Mouse (Mus musculus): ENCODE results near the gene Fam219b.

The Fam219b gene

DNA sequence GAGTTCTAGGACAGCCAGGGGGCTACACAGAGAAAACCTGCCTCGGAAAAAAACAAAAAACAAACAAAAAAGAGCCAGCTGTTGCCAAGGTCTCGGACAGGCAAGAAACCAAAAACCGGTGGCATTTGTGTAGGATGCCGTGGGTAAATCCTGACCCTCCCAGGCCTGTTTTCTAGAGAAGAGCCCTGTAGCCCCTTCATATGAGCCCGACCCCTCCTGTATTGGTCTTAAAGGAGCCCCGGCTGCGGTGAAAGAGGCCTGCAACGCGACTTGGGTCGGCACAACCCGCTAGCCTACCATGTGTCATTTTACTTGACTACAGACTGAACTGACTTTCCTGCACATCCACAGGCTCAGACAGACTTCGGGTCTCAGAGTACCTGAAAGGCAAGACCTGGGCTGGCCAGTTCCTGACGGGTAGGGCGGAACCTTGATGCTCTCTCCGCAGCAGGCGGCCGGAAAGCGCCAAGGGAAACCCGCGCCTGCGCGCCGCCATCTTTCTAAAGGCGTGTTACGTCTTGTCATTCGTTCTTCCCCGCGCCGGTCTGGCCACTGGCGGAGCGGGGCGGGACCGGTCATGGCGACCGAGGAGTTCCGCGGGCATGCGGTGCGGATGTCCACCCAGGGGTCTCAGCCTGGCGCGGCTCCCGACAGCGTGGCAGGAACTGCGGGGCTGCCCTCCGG is at the start of gene Fam219b:
TSS of gene Fam219b (plus strand) at position 485 of the 684 bp plus-strand sequence.
- DNase-seq: peak; percentile 84 to 86

DNA sequence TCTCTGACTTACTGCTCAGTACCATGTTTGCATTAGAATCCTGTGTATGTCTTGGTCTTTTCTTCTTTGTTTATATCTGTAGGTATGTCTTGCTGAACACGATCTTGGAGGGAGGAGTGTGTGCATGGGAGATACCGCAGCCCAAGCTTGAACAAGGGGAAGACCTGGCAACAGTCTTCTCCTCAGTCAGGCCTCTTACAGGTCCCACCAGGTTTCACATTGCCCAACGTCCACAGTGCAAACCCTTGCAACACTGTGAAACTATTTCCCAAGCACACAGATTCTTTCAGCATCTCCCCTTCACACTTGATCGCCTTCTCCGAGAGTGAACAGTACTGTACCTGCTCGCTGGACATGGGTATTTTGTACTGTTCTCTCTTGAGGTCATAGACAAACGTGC is 49.5 kb upstream of the Fam219b start:
- DNase-seq: no peak

DNA sequence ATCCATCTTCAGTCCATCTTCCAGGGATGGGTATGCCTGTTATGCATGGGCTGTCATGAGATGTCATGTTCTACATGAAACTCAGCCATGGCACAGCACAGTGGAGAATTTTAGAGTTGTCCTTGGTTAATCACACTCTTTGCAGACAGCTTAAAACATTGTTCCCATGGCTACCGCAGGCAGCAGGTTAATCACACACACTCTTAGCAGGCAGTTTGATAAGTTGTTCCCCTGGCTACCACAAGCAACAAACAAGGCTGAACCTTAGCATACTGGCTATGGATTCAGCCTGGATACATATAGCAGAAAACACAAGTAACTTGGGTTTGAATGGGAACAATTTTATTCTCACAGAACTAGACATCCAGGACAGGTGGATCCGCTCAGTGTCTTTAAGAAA is 43.8 kb upstream of the Fam219b start:
- no peak for DNase-seq

DNA sequence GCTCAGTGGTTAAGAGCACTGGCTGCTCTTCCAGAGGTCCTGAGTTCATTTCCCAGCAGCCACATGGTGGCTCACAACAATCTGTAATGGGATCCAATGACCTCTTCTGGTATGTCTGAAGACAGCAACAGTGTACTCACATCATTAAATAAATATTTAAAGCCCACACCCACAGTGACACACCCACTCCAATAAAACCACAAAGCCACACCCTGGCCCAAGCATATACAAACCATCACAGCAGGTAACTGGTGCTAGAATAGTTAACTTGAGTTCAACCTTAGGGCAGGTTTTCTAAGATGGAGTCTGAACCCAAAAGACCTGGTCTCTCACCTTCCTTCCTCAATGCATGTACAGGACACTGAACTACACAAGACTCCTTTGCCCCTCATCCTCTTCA is 42.4 kb upstream of the Fam219b start:
- no peak for DNase-seq

DNA sequence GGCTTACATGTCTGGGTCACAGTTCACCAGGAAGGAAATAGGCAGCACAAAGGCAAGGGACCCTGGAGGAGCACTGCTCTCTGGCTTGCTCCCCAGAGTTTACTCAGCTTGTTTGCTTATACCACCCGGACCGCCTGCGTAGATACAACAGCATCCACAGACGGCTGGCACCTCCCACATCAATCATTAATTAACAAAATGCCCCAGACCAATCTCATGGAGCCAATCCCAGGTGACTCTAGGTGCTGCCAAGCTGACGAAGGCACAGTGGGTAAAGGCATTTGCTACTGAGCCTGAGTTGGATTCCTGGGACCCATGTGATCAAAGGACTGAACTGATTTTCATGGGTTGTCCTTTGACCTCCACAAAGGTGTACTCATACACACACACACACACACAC is 40.1 kb upstream of the Fam219b start:
- no peak for DNase-seq

DNA sequence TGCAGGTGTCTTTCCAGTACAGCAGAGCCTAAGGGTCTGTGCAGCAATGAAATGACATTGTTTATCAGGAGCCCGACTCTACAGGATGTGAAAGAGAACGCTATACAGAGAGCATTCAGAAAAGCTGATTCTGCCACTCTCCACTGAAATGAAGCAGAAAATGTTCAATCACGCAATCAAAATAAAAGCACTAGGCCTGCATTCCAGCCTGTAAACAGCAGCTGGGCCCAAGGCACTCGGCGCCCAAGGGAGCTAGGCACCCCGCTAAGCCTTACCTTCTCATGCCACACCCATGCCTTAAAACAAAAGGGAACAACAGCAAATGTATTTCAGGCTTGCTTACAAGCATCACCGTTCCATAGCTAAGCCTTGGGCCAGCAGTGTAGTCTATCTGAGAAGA is 38.8 kb upstream of the Fam219b start:
- DNase-seq: no peak

DNA sequence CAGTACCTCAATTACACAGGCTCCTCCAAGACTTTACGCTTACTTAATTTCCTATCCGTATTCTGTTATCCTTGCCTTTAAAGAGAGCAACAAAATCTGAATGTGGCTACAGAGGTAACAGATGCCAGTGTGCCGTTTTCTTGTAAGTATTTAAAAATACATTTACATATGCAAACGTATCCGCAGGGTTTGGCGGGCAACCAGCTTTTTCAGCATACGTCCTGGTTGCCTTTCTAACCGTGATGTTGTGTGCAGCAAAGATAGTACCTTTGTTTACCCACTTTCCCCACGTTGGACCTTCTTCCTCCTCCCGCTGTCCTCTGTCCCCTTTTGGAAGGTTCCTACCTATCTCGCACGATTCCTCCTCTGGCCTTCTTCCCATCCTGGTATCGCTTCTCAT is 35.9 kb upstream of the Fam219b start:
- no peak for DNase-seq

DNA sequence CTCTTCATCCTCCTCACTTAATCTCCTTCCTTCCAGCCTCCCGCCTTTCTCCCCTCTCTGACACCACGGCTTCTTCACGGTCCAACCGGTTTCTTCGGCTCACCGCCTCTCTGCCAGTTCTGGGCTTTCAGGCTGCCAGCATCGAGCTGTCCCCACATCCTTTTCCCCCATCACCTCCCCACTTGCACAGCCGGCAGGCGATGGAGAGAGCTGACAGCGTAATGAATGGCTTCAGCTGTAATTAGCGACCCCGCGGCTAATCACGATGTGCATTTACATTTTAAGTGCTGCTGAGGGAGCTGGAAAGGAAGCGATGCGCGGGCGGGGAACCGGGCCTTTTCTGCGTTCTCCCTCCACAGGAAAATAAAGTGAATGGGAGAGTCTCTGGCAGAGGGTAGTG is 35.5 kb upstream of the Fam219b start:
- DNase-seq: peak in 1 of 2 experiments; percentile 13

DNA sequence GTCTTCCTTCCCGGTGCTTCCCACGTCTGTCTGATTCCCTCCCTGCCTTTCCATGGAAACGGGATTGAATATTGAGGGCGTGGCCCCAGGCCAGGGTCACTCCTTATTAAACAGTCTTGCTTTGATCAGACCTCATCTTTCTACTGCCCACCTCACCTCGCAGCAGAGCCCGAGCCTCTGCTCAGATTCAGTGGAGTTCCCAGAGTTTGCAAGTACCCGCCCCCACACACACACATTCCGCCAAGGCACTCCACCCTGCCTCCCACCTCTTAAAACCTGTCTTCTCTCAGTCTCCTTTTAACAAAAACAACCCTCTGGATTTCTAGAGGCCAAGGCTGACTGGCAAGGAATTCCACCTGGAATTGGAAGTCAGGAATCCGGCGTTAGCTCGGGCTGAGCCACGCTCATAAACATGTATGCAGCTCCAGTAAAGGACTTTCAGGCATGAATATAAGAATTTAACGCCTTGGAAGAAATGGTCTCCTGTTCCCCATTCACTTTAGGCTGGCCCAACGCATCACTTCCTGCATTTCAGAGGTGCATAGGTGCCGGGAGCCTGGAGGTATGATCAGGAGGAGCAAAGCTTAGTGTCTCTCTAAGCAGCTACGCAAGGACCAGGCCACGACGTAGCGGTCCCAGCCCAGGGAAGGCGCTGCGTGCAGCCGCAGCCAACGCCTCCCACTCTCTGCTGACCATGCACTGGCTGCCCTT is 34.3 kb upstream of the Fam219b start:
- DNase-seq: peak in 1 of 2 experiments; percentile 8

DNA sequence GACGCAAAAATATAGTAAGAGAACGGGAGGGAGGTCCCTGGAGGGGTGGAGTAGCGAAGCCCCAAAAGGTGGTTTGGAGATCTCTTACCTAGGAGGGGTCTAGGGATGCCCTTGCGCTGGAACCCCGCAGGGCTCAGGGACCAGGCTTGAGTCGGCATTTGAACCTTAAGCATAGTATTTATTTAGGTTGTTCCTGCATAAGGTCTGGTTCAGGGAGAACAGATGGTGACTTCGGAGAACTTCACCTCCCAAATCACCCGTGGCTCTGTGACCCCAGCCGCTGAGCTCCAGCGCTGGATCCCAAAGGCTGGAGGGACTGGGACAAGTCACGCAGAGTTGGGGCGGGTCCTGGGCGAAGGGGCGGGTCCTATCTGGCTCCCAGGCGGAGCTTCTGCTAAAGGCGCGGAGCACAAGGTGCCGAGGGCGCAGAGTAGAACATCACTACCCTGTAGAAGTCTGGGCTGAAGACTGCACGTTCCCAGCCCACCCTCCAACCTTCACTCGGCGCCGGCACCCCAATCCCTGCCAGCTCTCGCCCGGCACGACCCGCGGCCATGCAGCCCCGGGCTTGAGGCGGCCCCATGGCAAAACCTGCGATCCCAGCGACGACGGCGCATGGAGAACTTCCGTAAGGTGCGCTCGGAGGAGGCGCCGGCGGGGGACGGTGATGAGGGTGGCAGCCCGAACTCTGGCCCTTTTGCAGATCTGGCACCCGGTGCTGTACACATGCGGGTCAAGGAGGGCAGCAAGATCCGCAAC is 33.5 kb upstream of the Fam219b start, which contains the start of gene Rpp25:
TSS of gene Rpp25 (plus strand) at position 405 of the 759 bp plus-strand sequence.
- DNase-seq: peak; percentile 28 to 36

DNA sequence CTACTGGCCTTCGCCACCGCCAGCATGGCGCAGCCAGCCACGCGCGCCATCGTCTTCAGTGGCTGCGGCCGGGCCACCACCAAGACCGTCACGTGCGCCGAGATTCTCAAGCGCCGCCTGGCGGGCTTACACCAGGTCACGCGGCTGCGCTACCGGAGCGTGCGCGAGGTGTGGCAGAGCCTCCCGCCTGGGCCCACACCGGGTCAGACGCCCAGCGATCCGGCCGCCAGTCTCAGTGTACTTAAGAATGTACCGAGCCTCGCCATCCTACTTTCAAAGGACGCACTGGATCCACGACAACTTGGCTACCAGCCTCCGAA is 33.0 kb upstream of the Fam219b start:
- DNase-seq: peak; percentile 73 to 74

DNA sequence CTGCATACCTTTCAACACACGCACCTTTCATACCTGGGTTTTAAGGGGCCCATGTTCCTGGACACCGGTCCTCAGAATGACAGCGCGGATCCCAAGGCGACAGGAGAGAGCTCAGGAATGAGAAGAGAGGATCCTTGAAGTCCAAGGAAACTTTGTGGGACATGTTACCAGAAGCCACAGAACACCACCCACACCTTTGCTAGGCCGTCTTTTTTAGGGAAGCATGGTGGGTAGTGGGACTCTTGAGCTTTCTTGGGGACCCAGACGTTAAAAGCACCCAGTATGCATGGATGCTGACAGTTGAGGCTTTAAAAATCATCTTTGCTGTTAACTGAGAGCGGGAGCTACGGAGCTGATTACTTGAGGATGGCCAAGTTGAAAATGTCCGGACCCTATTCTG is 32.4 kb upstream of the Fam219b start:
- DNase-seq: no peak

DNA sequence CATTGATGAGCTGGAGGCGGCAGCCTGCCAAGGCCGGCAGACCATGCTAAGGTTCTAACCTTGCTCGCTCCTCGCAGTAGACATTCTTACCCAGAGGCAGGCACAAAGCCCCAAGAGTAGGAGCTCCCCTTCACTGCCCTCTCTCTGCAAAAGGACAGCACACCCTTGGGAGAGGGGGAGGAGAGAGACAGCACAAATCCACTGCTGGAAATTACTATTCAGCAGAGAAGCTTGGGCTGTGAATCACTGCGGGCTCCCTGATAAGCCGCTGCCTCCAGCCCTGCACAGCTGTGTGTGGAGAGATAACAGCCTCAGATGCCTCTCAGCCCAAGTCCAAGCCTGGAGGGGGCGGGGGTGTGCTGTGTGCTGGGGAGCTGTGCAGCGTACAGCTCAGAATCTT is 31.6 kb upstream of the Fam219b start:
- DNase-seq: no peak

DNA sequence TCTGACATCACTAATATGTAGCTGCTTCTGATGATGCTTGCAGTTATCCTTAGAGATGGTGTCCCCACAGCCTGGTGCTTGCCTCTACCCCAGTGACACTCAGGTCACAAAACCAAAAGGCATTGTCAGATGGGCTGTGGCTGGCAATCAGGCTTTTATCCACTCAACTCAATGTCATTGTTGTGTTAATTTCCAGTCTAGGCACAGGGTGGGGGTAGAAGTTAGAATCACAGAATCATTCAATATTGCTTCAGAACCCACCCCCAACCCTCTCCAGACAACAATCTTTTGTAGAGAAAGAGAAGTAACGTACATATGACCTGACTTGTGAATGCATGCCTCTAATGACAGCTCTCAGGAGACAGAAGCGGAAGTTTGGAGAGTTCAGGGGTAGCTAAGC is 26.8 kb upstream of the Fam219b start:
- DNase-seq: no peak

DNA sequence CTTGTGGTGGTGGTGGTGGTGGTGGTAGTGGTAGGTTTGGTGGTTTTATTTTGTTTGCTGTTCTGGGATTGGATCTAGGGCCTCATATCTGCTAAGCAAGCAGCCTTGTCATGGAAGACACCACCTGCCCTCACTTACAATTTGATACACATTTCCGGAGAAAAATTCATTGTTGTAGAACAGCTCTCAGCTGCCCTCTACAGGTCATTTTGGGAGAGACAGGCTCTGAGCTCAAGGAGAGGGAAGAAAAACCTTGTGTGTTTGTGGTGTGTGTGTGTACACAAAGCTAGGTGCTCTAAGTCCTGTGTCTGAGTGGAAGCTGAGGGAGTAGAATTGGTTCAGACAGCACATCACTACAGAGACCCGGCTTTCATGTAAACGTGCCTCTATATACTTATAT is 20.2 kb upstream of the Fam219b start:
- peak; percentile 71 to 75 for DNase-seq

DNA sequence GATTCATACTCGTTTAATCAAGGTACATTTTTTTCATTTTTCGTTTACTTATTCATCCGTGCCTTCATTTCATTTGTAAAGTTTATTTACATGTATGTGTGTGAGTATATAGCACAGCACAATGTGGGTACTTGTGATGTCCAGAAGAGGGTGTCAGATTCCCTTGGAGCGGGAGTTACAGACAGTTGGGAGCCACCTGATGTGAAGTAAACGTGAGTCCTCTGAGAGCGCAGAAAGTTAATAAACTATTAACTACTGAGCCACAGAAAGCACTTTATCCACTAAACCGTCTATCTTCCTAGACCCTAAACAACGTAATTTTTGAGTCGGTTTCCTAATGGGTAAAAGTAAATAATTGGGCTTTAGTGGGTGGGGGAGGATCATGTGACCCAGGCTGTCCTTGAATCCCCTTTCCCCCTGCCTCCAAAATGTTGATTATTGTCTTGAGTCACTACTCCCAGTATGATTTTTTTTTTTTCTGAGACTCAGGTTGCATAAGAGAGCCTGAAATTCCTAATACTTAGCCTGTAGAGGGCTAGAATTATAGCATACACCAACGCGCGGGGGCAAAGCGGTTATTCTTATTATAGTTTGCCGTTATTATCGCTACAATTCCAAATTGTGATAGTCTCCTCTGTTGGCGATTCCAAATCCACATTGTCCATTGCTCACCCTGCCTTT is 16.8 kb upstream of the Fam219b start:
- DNase-seq: no peak

DNA sequence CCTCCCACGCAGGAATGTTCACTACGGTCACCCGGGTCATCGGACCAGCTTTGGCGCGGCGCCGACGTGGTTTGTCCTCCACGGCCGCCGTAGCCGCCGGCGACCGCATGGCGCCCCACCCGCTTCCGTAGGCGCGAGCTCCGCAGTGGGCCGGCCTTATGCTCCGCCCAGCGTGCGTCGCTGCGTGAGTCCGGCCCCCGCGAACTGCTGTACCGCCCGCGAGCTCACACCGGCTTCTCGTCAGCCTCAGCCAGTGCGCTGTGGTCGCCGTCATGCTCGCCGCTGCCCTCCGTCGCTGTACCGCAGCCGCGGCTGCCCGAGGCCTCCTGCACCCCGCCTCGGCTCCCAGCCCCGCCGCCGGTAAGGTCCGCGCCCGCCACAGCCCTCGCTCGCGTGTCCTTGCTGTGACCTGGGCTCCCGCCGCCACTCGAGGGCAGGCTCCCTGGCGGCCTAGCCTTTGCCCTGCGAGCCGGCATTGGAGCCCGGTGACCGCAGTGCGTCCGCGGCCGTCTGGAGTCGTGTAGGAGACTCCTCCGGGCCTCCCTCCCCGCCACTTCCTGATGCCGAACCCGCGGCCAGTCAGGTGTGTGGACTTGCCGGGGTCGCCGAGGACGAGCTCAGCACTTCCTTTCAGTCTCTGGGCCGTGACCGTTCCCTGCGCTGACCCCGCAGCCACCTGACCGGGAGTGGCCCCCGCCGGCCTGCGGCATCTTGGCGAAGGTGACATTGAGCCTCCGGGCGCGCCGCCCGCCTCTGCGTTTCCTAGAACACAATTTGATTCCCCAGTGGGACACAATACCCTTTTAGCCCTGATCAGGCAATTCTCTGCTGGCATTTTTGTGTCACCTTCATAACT is 16.0 kb upstream of the Fam219b start, which contains the start of gene Cox5a:
TSS of gene Cox5a (plus strand) at position 219 of the 856 bp plus-strand sequence.
- DNase-seq: peak; percentile 90

DNA sequence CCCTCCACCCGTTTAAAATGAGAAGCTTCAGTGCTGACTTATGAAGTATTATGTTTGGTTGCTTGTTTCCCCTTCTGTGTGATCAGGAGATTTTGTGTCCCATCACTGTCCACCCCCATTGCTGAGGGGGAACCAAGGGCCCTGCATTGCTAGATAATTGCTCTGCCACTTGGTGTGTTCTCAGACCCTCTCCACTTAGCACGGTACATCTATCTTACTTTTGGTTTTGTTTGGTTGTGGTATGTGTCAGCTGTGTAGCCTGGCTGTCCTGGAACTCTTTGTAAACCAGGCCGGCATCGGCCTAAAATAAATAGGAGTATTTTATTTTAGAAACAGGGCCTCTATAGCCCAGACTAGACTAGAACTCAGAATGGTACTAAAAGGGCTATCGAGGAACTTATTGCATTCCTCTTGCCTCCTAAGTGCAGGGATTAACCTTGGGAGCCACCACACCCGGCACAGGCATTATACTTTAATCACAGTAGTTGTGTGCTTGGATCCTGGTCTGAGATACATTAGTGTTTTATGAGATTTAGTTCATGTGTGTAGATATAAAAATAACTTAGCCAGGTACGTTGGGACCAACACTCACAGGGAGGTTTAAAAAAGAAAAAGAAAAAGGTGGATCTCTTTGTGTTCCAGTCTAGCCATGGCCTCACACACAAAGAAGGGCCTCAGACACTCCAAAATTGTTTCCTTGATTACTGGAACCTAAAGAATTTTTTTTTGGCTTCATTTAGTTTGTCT is 15.0 kb upstream of the Fam219b start:
- no peak for DNase-seq

DNA sequence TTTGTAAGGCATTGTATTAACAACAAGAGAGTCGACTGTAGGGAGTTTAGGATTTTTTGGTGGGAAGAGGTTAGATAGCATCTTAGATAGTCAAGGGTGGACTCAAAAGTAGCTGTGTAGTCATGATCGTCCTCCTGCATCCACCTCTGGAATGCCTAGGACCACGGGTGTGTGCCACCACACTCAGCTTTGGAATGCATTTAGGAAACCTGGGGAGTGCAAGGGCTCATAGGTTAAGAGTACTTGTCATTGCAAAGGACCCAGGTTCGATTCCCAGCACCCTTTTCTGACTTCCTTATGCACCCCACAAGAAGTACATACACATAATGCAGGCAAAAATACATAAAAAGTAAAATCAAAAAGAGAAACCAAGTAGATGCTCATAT is 14.5 kb upstream of the Fam219b start:
- no peak for DNase-seq

DNA sequence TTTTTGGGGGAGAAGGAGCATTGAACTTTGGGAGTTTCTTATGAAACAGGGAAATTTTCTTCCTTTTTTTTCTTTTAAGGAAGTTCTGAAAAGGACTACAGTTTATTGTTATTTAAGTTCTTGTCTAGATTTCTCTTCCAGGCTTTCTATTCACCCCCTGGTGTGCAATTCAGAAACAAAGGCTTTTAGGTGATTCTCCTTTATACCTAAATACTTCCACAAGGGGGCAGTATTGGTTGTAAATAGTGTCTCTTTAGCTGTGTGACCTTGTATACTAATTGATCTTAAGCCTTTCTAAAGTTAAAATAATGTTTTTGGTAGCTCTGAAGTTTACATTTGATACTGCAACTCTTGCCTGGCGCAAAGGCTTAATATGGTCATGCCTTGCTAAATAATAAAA is 13.6 kb upstream of the Fam219b start:
- peak in 1 of 2 experiments; percentile 29 for DNase-seq

DNA sequence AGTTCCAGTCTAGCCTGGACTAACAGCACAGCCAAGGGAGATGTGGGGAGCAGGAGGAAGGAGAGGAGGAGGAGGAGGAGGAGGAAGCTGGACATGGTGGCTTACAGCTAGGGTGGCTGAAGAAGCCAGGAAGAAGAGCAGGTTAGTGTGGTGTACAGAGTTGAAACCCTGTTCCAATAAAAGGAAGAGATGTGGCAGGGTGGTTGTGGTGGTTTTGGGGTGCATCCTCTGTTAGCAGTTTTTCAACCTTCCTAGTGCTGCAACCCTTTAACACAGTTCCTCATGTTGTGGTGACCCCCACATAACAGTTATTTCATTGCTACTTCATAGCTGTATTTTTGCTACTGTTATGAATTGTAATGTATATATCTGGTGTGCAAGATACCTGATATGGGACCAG is 12.9 kb upstream of the Fam219b start:
- no peak for DNase-seq

DNA sequence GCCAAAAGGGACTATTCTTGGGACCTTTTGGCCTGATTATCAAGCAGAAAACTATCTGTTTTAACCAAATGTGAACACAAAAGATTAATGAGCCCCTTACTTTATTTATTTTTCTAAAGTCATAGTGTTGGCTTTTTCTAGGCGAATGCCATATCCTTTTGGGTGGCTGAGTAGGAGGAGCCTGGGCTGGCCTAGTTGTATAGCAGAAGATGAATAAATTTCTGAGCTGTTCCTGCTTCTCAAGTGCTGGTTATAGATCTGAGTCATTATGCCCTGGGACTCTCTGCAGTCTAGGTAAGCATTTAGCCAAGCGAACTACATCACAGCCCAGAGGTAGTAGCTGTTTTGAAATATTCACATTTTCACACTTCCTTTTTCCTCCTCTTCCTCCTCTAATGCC is 11.8 kb upstream of the Fam219b start:
- no peak for DNase-seq
